Mouse (Mus musculus) lung, postnatal 10 days (tissue): Measurements from ENCODE around the gene Sun1.

Experiments
- DNase-seq: peaks from one replicate; pipeline ENCODE4 v3.0.0; 2021

Gene Sun1

GRCm38 (mm10) chr5:139208871-139209684, 8.6 kb downstream of the Sun1 start:
- no peak for DNase-seq

GRCm38 (mm10) chr5:139209685-139210026, 9.2 kb downstream of the Sun1 start:
- no peak for DNase-seq

GRCm38 (mm10) chr5:139211737-139212385, 11.4 kb downstream of the Sun1 start:
- DNase-seq, result no peak

- DNase-seq, result no peak
Measured at GRCm38 (mm10) chr5:139214298-139214697, 13.9 kb downstream of the Sun1 start.

- no peak for DNase-seq
Measured at GRCm38 (mm10) chr5:139215184-139215583, 14.7 kb downstream of the Sun1 start.

- DNase-seq, result no peak
Measured at GRCm38 (mm10) chr5:139216121-139216520, 15.7 kb downstream of the Sun1 start.

GRCm38 (mm10) chr5:139216774-139217173, 16.3 kb downstream of the Sun1 start:
- no peak for DNase-seq

GRCm38 (mm10) chr5:139220006-139220515, 19.6 kb downstream of the Sun1 start:
- peak; percentile 22 for DNase-seq

GRCm38 (mm10) chr5:139220610-139221009, 20.2 kb downstream of the Sun1 start:
- peak; percentile 38 for DNase-seq

- DNase-seq, result no peak
Measured at GRCm38 (mm10) chr5:139223331-139223730, 22.9 kb downstream of the Sun1 start.

GRCm38 (mm10) chr5:139227236-139227635, 26.8 kb downstream of the Sun1 start:
- no peak for DNase-seq

GRCm38 (mm10) chr5:139227645-139228044, 27.2 kb downstream of the Sun1 start:
- no peak for DNase-seq

GRCm38 (mm10) chr5:139228318-139228717, 27.9 kb downstream of the Sun1 start:
- no peak for DNase-seq

GRCm38 (mm10) chr5:139229716-139230115, 29.3 kb downstream of the Sun1 start:
- no peak for DNase-seq

GRCm38 (mm10) chr5:139232083-139232482, 31.6 kb downstream of the Sun1 start:
- no peak for DNase-seq

- no peak for DNase-seq
Measured at GRCm38 (mm10) chr5:139234423-139234822, 34.0 kb downstream of the Sun1 start.

- no peak for DNase-seq
Measured at GRCm38 (mm10) chr5:139237436-139237835, 37.0 kb downstream of the Sun1 start.

GRCm38 (mm10) chr5:139241022-139241761, 40.8 kb downstream of the Sun1 start:
- DNase-seq, result no peak

GRCm38 (mm10) chr5:139243384-139243783, 42.9 kb downstream of the Sun1 start:
- no peak for DNase-seq

- no peak for DNase-seq
Measured at GRCm38 (mm10) chr5:139247767-139248166, 47.3 kb downstream of the Sun1 start.

GRCm38 (mm10) chr5:139248846-139249245, 48.4 kb downstream of the Sun1 start:
- DNase-seq, result no peak

GRCm38 (mm10) chr5:139251279-139251678, 50.8 kb downstream of the Sun1 start:
- no peak for DNase-seq

- no peak for DNase-seq
Measured at GRCm38 (mm10) chr5:139251736-139252080, 51.3 kb downstream of the Sun1 start.
